Mouse (Mus musculus): ENCODE results near the gene Senp5.
A peak's percentile ranks its signal among the peaks of the same experiment; 100 is the strongest.

The Senp5 gene

DNA sequence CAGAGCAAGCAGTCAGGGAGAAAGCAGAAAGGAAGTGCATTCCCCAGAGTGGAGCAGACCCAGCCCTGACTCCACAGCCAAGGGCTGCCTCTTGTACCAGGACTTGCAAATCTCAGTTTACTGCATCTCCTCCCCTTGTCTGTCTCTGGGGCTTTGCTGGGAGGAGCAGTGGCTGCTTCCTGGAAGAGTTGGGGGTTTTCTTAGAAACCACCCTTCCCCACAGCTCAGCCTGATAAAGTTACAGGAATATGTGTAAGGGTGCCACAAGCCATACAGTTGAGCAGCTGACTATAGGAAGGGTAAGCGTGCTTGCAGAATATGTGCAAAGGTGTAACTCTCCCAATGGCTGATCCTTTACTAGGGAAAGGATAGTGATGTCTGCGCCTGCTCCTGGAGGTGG, 62.5 kb downstream of the Senp5 start:
- no peak for DNase-seq (ENCODE audit: low spot score in 2 of 2)

DNA sequence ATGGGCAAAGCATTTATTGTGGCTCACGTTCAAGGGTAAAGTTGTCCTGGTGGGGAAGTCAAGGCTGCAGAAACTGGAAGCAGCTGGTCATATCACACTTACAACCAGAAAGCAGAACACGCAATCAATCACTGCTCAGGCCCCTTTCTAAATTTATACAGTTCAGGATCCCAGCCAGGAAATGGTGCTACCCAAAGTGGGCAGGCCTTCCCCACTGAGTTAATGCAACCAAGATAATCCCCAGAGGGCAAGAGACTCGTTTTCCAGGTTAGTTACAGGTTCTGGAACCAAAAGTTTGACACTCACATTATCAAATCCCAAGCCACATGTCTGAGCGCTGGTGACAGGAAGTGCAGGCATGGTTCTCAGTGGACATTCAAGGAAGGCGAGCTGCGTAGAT, 64.2 kb downstream of the Senp5 start:
- no peak for DNase-seq (ENCODE audit: low spot score in 2 of 2)

DNA sequence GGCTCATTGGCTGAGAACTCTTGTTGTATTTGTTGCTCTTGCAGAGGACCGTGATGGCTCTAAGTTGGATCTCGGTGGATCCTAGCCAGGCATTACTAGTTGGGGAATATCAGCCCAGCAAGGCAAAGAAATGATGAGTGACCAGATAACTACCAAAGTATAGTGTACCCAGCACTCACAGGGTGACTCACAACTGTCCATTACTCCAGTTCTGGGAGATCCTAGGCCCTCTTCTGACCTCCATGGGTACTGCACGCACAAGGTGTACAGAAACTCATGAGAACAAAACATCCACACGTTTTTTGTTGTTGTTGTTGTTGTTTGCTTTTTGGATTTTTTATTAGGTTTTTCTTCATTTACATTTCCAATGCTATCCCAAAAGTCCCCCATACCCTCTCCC, 66.5 kb downstream of the Senp5 start:
- DNase-seq (ENCODE audit: low spot score in 2 of 2), result no peak

DNA sequence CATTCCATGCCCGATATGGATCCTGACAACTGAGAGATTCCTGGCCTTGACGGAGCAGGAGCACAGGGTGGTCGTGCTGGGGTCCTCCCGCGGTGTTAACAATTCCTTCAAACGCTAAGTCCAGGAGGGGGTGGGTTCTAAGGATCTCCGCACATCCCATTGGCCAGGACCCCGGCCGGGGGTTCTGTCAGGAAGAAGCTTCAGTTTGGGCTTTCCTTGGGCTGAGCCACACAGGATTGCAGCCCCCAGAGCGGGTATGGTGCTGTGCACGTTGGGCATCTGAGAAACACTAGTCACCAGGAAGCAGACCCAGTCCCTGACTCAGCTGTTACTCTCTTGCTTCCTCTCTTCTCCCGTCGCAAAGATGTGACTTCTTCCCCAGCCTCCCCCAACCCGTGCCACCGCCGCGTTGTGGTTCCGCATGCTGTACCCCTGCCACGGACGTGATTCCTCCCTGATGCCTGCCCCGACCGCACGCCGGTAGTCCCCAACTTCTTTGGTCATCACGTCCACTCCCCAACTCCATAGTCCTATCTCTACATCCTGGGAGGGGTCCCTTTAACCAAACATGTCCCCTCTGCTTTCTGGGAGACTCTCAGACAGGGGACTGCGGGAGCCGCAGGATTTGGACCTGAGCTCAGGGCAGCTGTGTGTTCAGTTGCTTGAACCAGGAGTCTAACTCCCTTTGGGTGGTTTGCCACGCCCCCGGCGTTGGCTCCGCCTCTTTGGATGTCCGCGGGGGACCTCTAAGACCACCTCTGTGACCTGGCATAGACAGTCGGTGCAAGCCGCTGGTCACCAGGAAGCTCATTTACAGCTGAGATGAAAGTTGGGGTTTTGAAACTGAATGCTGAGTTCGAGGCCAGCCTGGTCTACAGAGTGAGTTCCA, 67.8 kb downstream of the Senp5 start:
- peak; percentile 53 to 54 for DNase-seq (ENCODE audit: low spot score in 2 of 2)

DNA sequence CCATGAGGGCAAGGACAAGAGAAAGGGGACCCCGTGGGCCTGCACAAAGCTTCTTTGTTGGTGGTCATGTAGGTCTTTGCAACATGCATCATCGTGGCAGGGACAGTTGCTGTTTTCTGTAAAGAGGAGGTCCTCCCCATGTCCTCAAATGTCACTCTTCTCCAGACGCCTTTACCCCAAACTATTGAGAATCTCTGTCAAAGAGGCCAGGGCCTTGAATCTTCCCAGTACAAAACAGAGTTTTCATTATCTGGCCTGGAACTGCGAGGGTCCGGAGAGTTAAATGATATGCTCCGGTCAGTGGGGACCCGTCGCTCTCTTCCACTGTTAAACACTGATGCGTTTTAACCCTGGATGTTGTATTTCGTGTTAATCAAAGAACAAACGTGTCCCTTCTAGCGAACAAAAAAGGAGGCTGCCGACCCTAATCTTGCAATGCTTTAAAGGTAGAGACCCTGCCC, 68.5 kb downstream of the Senp5 start:
- DNase-seq (ENCODE audit: low spot score in 2 of 2), result no peak

DNA sequence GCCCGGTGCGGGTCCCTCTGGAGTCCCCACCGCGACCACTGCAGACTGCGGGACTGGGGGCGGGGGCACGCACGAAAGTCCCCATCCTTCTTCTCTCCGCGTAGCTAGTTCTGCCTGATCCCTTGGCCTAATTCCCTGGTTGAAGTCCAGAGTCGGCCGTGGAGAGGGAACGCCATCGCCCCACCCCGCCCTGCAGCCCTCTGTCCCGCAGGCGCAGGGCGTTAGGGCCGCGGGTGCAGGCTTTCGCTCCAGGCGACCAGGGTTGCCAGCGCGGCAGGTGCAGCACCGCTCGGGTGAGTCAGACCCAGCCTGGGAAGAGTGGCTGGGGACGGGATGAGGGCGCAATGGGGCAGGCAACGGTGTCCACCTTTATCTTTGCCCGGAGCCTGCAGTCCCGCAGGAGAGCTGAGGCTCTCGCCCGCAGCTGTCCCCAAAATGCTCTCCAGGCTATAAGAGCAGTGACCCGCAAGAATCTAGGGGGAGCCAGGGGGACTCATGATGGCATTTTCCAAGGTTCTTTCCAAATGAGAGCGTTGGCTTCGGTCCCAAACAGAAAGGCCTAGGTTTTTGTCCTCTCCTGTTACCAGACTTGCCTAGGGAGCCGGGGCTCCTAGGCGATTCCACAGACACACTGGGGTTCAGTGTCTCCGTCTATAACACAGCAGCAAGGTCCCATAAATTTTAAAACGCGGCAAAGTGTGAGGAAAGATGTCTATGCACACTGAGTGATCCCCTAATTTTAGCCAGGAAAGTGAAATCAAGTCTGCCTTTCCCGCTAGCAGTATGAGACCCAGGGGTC, 69.1 kb downstream of the Senp5 start, which contains the start of gene Pigz:
TSS of gene Pigz (plus strand) at position 101 of the 799 bp plus-strand sequence.
- peak; percentile 52 to 57 for DNase-seq (ENCODE audit: low spot score in 2 of 2)

DNA sequence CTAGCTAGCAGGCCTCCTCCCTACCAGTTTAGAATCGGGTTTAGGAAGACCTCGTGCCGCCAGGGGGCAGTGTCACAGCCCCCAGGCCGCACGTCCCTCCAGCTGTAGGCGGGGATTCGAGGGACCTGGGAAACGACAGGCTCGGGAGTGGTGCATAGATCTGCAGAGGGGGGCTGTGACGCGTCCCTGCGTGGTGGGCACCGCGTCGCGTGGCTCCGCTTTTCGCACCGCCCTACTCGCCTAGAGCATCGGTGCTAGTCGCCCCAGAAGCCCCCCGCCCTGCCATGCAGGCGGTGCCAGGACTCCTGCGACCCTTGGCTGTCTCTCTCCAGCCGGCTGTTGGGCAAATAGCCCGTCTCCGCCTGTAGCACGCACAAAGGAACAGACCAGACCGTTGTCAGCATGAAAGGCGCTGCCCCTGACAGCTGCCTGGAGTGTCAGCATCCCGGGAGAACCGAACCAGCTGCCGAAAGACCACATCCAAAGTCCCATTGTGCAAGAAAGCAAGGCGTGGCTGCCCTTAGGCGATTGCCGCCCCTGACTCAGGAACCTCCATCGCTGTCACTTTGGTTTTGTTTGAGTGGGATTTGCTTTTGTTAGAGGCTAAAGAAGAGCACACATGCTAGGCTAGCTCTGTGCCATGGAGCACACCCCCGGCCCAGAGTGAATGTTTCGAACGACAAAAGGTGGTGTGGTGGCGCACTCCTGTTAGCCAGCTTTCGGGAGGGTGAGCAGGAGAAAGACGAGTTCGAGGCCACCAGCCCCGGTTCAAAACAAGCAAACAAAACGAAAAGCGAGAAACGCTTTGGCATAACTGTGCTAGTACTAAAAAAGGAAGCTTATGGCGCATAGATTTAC, 70.0 kb downstream of the Senp5 start:
- DNase-seq (ENCODE audit: low spot score in 2 of 2), result peak; percentile 85 to 89

DNA sequence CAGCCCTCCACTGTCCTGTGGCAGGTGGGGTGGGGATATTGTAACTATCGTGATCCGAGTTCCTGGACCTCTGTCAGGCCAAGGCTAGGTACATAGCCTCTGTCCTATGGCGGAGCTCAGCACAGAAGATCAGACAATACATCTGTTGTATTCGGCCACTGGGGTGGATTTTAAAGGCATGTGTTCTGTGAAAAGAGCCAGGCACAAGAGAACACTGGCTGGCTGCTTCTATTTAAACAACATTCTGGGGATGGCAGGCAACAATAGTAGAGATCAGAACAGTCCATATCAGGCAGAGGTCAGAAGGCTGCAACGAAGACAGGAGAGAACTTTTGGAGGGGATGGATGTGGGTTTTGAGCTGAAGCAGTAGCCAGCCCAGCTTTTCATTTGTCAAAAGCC, 70.8 kb downstream of the Senp5 start:
- DNase-seq (ENCODE audit: low spot score in 2 of 2), result peak in 1 of 2 experiments; percentile 34

DNA sequence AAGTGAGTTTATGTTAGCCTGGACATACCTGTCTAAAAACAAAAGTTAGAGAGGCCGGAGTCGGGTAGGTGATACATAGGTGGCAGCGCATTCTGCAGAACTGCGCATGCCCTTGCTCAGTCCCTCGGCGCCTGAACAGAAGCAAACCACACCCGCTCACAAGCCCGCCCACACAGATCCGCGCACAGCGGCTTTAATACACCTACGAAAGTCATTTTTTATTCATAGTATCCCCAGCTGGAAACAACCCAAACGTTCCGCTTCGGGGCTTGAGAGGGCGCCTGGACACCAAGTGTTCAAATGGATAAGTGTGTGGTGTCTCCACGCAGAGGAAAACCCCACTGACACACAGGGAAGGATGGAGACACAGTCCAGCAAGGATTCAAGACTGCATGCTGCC, 71.8 kb downstream of the Senp5 start:
- DNase-seq (ENCODE audit: low spot score in 2 of 2), result peak; percentile 49 to 62

DNA sequence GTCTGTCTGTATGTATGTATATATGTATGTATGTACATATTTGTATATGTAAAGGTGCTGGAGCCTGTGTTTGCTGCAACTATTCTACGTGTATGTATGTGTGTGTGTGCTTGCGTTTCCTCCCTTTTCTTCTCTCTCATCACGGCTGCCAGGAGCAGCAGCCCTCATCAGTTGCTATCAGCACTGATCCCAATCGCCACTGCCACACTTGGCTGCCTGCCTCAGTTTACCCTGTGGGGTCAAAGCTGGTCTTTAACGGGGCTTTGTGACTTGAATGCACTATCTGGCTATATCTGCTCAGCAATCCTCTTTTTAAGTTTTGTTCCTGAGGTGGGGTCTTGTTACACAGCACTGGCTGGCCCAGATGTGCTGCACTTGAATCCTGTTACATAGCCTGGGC, 75.7 kb downstream of the Senp5 start:
- DNase-seq (ENCODE audit: low spot score in 2 of 2), result no peak

DNA sequence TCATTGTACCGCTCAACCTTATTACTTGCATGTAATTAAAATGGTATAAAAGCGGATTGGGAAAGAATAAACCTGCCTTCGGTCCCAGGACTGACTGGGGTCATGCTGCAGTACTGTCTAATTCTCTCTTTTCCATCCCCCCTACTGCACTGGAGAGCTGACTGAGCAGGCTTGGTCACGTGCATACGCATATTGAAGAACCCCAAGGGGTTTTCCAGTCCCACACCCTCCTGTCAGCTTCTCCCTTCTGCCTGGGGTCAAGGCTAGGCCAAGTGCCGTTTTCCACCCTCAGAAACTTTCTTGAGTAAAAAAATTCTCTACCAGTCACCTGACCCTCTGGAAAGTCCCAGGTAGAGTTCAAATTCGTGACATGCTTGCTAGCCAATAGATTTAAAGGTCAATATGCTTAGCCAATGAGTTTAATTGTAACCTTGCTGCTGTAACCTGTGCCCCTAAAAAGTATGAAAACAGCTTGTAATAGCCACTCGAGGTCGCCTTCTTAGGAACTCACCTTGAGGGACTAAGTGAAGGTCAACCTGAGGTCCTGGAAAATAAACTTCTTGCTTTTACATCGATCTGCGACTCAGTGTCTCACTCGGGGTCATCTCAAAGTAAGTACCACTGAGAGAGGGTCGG, 76.4 kb downstream of the Senp5 start:
- DNase-seq (ENCODE audit: low spot score in 2 of 2), result no peak

DNA sequence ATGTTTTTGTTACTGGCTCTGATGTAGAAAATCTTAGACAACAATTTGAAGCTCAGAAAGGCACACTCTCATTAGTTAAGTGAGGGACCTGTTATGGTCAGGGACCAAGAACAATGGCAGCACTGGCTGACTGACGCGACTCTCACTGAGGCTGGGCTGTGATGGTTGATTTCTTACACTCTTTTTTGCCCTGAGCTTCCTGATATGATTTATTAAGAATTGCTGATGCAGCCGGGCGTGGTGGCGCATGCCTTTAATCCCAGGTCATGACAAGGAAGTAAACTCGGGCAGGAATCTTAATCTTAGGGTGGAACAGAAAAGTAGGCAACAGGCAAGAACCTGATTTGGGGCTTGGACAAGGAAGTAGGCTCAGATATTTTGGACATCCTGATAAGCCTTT, 77.0 kb downstream of the Senp5 start:
- DNase-seq (ENCODE audit: low spot score in 2 of 2), result no peak

DNA sequence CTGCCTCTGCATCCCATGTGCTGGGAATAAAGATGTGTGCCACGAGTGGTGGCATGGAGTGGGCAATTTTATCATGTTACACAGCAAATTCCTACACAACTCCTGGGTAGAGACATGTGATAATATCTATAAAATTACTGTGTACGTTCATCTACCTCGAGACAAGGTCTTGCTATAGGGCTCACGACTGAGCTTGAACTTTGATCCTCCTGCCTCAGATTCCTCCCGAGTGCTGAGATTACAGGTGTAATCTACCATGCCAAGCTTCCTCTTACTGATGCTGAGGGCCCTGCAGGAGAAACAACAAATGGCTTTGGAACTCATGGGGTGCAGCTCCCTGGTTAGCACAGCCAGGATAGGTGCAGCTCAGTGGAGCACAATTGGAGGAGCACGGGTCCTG, 78.7 kb downstream of the Senp5 start:
- DNase-seq (ENCODE audit: low spot score in 2 of 2), result no peak

DNA sequence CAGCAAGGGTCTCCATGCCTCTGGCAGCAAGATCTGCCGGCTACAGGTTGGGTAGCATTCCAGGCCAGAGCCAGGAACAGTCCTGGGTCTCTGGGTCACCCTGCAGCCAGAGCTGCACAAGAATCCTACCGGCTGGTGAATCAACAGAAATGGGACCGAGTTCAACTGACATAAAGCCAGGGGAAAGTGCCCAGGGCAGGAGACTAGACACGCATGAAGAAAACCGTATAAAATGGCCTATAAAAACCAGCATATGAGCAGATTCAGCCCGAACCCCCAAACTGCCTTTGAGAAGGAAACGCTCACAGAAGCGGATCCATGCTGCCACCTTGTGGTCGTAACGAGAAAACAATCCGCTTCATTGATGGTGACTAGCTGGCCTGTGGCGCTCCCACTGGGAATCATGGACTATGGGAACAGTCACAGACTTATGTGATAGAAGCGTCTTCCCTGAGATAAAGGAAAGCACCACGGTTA, 84.8 kb downstream of the Senp5 start:
- DNase-seq (ENCODE audit: low spot score in 2 of 2), result peak; percentile 93

DNA sequence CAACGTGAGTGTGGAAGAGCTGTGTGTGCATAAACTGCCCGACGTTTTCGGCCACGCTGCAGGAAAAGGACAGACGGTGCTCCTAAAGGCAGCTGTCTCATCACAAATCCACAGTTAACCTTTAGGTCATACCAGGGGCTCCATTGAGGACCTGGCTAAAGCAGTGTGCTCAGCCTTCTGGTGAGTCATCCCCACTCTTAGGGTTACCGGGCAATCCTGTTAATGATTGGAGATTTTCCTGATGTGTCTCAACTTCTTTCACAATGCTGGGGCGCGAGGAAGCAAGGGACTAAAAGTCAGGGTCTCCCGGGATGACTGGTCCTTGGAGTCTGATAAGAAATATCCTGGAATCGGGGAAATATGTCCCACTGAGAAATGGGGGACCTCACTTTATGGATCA, 85.3 kb downstream of the Senp5 start:
- no peak for DNase-seq (ENCODE audit: low spot score in 2 of 2)

DNA sequence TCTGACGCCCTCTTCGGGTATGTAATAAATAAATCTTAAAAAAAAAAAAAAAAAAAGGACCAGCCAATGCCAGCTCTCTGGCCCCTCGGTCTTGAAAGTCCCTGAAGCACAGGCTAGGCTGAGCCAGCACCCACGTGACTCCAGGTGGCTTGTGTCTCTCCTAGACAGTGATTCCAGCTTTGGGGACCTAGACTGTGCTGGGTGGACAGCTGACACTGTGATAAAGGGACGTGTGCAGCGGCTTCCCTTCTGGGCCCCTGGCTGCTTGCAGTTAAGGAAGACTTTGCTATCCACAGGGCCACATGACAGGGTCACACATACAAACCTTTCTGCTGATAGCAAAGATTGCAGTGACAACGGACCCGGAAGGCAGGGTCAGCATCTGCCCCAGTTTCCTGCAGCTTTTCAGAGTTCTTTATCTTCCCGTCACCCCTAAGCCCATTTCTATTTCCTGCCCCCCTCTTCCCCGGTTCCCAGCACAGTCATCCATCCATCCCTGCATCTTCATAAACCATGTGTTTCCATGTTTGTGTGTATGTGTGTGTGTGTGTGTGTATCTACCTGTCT, 92.7 kb downstream of the Senp5 start:
- no peak for DNase-seq (ENCODE audit: low spot score in 2 of 2)

Data from right cerebral cortex, adult 2 months (tissue).